Mouse (Mus musculus) hindbrain, embryonic 14.5 days (tissue): ENCODE measurements at regions not wholly inside any gene's neighbourhood (a gene's known extent, or its start where the extent isn't known, plus 50 kb on each side); places are given as distances from the start of the nearest gene placed in this dataset.

ENCODE experiments used
- ATAC-seq: fragments of 200-750 bp; cut with Nextera tagmentation; 2 replicates; pipeline ENCODE4 v1.8.0; 2017; ENCODE audit warnings: moderate number of reproducible peaks, mild to moderate bottlenecking, moderate TSS enrichment, moderate library complexity; ENCODE audit not compliant: low FRiP score
- DNase-seq: peaks from one replicate; pipeline ENCODE4 v3.0.0-alpha.2; 2015; ENCODE audit warnings: low spot score
- H3K27ac ChIP-seq: fragments of 300-500 bp; sonication (generic); 2 replicates; pipeline ENCODE4 v1.5.1; 2014; ENCODE audit warnings: mild to moderate bottlenecking, moderate library complexity
- H3K27me3 ChIP-seq: fragments of 300-500 bp; sonication (generic); 2 replicates; pipeline ENCODE4 v1.6.1; 2014; ENCODE audit warnings: mild to moderate bottlenecking, low read length, mixed read lengths; ENCODE audit not compliant: control insufficient read depth, insufficient read depth
- H3K36me3 ChIP-seq: fragments of 300-500 bp; sonication (generic); replicated peaks from 2 replicates; pipeline ENCODE4 v1.6.1; 2014; ENCODE audit not compliant: control insufficient read depth, insufficient read depth
- H3K4me1 ChIP-seq: fragments of 300-500 bp; sonication (generic); replicated peaks from 2 replicates; pipeline ENCODE4 v1.6.1; 2014; ENCODE audit warnings: antibody characterized with exemption, low read length, mixed read lengths; ENCODE audit not compliant: control insufficient read depth, insufficient read depth
- H3K4me2 ChIP-seq: fragments of 300-500 bp; sonication (generic); replicated peaks from 2 replicates; pipeline ENCODE4 v1.6.1; 2014; ENCODE audit warnings: mild to moderate bottlenecking, moderate library complexity
- H3K4me3 ChIP-seq: fragments of 300-500 bp; sonication (generic); replicated peaks from 2 replicates; pipeline ENCODE4 v1.5.1; 2014; ENCODE audit warnings: mild to moderate bottlenecking, low read length
- H3K9ac ChIP-seq: fragments of 300-500 bp; sonication (generic); 2 replicates; pipeline ENCODE4 v1.6.1; 2014
- H3K9me3 ChIP-seq: fragments of 300-500 bp; sonication (generic); 2 replicates; pipeline ENCODE4 v1.6.1; 2016; ENCODE audit warnings: low read length; ENCODE audit not compliant: control insufficient read depth
- WGBS: fragments of 180-500 bp; shearing (Covaris S2); extraction: QIAGEN DNeasy Blood & Tissue Kit; methylation state at CpG from one replicate; pipeline ENCODE4 v1.1.7; 2014; 5-methylcytosine and 5-hydroxymethylcytosine counted together

DNA sequence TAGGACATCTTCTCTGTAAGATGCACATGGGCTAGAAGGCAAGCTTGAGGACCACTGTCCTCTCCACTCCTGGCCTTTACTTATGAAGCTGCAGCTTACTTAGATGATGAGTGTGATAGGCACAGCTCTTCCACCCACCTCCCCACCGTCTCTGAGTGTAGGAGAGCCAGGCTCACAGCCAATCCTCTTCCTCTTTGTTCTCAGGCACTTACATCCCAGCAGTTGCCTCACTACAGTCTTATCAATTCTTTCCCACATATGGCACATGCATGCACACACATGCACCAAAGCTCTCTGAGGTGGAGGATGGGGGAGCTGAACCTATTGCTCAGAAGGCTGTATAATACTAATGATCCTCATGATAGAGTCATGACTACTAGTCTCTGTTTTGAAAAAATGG, 72.1 kb upstream of the Picalm start:
- Histone ChIP-seq H3K9me3 (no peaks in the 10 kb centered on the region), H3K4me2 (no peak overlapping the region), H3K4me3 (no peak overlapping the region), H3K27ac (no peak overlapping the region), H3K27me3 (no peaks in the 10 kb centered on the region), H3K36me3 (no peaks in the 10 kb centered on the region), H3K9ac (no peak overlapping the region), H3K4me1 (no peaks in the 10 kb centered on the region)
- no peak for DNase-seq
- no peak for ATAC-seq
- 85% methylated on average over 1 of the region's 1 CpGs for WGBS

DNA sequence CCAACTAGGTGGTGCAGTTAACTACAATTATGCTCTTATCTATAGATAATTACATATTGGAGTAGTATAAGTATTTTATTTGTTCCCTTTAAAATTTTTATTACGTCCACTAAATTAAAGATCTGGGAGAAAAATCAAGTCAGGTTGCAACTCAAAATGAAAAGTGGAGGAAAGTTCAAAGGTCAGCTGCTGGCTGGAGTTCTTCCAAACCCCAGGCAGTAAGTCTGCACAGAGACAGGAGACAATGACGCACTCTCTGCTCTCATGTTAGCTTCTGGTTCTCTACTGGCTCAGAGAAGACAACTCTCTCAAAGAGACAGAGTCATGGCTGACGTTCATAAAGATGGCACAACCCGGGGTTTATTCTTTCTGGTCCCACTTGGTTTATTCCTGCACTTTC, 71.4 kb upstream of the Picalm start:
- H3K9me3 ChIP-seq, result no peaks in the 10 kb centered on the region
- 83% methylated on average over 4 of the region's 4 CpGs for WGBS
- H3K36me3 ChIP-seq, result no peaks in the 10 kb centered on the region
- no peak overlapping the region for H3K4me2 ChIP-seq
- H3K4me3 ChIP-seq, result no peak overlapping the region
- ATAC-seq (no peak), DNase-seq (no peak)
- H3K27ac ChIP-seq, result no peak overlapping the region
- no peak overlapping the region for H3K9ac ChIP-seq
- H3K27me3 ChIP-seq, result no peaks in the 10 kb centered on the region
- H3K4me1 ChIP-seq, result no peaks in the 10 kb centered on the region

DNA sequence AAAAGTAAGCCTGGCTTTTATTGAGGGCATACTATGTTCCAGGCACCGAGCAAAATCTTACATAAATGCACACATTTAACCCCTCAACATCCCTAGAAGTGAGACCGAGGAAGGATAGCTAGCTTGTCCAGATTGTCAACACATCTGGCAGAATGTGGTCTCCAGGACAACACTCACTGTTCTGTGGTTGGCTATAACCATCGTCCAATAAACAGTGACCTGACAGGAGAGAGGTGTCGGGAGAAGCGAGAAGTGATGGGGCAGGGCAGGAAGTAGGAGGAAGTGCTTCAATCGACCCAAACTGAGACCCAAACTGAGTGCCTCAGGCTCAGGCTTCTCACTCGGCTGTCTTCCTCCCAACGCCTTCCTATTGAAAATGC, 70.8 kb upstream of the Picalm start:
- Histone ChIP-seq H3K4me1 (no peaks in the 10 kb centered on the region), H3K36me3 (no peaks in the 10 kb centered on the region), H3K4me2 (no peak overlapping the region), H3K9me3 (no peaks in the 10 kb centered on the region), H3K9ac (no peak overlapping the region), H3K4me3 (no peak overlapping the region), H3K27ac (no peak overlapping the region), H3K27me3 (no peaks in the 10 kb centered on the region)
- ATAC-seq (no peak), DNase-seq (no peak)
- WGBS, result 65% methylated on average over 8 of the region's 8 CpGs

DNA sequence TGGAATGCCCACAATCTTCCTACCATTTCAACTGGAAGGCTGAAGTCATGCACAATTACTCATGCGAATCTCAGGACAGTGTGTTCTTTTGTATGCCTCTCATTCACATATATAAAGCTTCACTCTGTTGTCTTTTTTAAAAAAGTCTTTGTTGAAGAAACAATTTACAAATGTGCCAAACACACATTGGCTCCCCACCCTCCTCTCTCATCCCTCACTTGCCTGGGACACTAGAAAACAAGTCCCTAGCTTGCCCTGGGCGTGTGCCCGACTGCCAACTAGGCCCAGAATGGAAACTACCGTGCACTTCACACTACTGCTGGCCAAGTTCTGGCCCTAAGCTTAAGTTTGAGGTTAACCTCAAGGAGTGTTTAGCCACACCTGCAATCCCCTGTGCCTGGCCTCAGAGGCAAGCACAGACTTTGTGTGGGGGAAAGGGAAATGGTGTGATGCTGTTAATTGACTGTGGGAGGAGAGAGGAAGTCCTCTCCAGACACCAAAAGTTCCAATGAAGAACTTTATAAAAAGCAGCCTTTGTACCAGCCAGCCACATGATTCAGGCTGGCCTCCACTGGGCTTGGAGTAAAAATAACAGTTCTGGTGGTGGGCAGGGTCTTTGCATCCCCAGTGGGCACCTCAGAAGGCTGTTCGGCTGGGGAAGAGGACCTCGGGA, 70.2 kb upstream of the Picalm start:
- 67% methylated on average over 6 of the region's 6 CpGs for WGBS
- H3K27ac ChIP-seq, result no peak overlapping the region
- no peaks in the 10 kb centered on the region for H3K36me3 ChIP-seq
- no peaks in the 10 kb centered on the region for H3K27me3 ChIP-seq
- DNase-seq (no peak), ATAC-seq (no peak)
- no peaks in the 10 kb centered on the region for H3K9me3 ChIP-seq
- no peaks in the 10 kb centered on the region for H3K4me1 ChIP-seq
- H3K4me3 ChIP-seq, result no peak overlapping the region
- no peak overlapping the region for H3K4me2 ChIP-seq
- H3K9ac ChIP-seq, result no peak overlapping the region

DNA sequence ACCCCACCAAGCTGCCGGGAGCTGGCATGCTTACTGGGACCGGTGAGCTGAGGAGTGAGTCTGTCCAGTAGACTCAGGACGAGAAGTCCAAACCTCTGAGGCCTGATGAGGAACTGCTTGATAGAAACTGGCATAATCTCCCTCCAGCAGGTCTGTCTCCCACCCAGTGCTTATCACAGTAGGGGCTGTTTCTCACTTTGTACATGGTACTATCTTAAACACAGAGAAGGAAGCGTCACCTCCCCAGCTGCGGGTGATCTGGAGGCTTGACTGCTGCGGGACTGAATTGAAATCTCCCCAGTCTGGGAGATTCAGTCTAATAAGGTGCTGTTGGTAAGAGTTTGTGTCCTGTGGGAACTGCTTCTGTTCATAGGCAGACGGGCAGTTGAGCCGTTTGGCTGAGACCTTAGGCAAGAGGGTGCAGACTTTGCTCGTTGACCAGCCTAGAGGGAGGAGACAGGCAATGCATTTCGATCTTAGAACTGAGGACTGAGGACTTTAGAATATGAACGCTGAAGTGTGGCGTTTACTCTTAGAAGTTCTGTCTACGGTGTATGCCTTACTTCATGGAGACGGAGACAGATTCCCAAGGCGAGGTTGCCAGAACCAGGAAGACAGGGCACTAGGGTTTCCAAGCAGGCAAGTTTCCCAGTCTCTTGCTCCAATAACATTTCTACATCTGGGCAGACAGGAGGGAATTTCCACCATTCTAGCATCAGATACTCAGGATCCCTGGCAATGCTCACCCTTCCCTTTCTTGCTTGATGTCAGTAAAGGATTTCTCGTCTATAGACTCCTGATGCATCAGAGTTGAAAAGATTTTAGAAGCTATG, 69.5 kb upstream of the Picalm start:
- Histone ChIP-seq H3K36me3 (no peaks in the 10 kb centered on the region), H3K27ac (no peak overlapping the region)
- WGBS, result 88% methylated on average over 16 of the region's 16 CpGs

DNA sequence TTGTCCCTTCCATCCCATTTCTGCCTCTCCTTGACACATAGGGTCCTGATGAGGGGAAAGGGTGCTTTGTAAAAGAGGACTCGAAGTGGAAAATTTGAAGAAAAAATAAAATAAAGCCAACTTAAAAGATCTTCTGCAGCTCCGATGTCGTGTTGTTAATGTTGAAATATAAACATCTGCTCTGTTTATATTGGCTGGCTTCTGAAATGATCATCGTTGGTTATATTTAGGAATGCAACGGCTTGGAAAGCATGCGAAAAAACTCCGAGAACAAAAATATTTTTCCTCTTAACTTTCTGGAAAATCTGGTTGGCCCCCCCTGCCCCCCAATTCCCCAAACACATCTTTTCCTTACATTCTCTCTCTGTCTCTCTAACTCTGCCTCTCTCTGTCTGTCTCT, 68.3 kb upstream of the Picalm start:
- no peaks in the 10 kb centered on the region for H3K4me1 ChIP-seq

More for the DNA sequence above, 69.5 kb upstream of the Picalm start:
- ATAC-seq (no peak), DNase-seq (no peak)
- H3K27me3 ChIP-seq, result no peaks in the 10 kb centered on the region
- no peaks in the 10 kb centered on the region for H3K4me1 ChIP-seq
- H3K4me2 ChIP-seq, result no peak overlapping the region
- H3K9ac ChIP-seq, result no peak overlapping the region
- H3K9me3 ChIP-seq, result no peaks in the 10 kb centered on the region
- H3K4me3 ChIP-seq, result no peak overlapping the region

DNA sequence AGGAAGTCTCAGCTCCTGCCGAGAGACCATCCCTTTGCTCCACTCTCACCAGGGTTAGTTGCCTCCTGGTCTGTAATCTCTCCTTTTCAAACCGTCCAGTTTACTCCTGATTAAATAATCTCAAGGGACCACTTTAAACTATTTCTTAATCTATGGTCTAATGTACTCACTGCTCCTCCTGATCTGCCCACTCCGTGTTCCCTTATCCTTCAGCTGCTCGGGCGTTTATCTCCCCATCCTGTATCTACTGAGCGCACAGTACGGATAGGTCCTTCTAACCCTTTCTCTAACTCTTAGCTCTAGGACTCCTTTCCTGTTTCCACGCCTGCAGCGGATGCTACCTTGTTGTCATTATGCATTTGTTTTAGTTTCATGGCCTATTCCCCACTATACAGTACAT, 67.1 kb upstream of the Picalm start:
- Histone ChIP-seq H3K27me3 (no peaks in the 10 kb centered on the region), H3K4me1 (0 out of 2 replicates have a peak, but pooled peaks cover under 1% of the 10 kb centered on the region), H3K9me3 (no peaks in the 10 kb centered on the region), H3K4me3 (no peak overlapping the region), H3K27ac (no peak overlapping the region), H3K9ac (no peak overlapping the region), H3K4me2 (no peak overlapping the region), H3K36me3 (no peaks in the 10 kb centered on the region)
- WGBS, result 85% methylated on average over 9 of the region's 9 CpGs
- DNase-seq (no peak), ATAC-seq (no peak)

More for the DNA sequence above, 68.3 kb upstream of the Picalm start:
- no peak overlapping the region for H3K4me3 ChIP-seq
- no peak overlapping the region for H3K4me2 ChIP-seq
- 87% methylated on average over 7 of the region's 7 CpGs for WGBS
- no peak overlapping the region for H3K27ac ChIP-seq
- no peaks in the 10 kb centered on the region for H3K27me3 ChIP-seq
- H3K36me3 ChIP-seq, result no peaks in the 10 kb centered on the region
- DNase-seq, result no peak
- no peaks in the 10 kb centered on the region for H3K9me3 ChIP-seq
- H3K9ac ChIP-seq, result no peak overlapping the region
- no peak for ATAC-seq

DNA sequence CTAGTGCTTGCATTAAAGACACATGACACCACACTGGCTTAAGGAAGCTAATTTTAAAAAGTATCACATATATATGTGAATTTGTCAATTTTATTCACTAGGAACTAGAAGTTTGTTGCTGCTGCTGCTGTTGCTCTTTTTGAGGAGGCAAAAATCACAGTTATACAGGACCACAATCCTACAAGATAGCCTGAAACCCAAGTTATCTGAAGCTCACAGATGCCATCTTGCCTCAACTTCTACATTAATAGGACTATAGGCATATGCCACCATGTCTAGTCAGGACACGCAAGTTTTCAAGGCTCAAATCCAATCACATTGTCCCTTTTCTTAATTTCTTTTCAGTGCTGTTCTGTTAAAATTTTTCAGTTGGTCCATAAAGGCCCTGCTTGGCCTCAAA, 65.8 kb upstream of the Picalm start:
- no peaks in the 10 kb centered on the region for H3K9me3 ChIP-seq
- ATAC-seq, result no peak
- 92% methylated on average over 1 of the region's 1 CpGs for WGBS
- no peak overlapping the region for H3K9ac ChIP-seq
- DNase-seq, result no peak
- no peaks in the 10 kb centered on the region for H3K36me3 ChIP-seq
- H3K4me1 ChIP-seq, result peaks cover 5% of the 10 kb centered on the region; the same call in 1 of the 2 replicates
- H3K4me3 ChIP-seq, result no peak overlapping the region
- no peak overlapping the region for H3K4me2 ChIP-seq
- no peak overlapping the region for H3K27ac ChIP-seq
- H3K27me3 ChIP-seq, result no peaks in the 10 kb centered on the region

DNA sequence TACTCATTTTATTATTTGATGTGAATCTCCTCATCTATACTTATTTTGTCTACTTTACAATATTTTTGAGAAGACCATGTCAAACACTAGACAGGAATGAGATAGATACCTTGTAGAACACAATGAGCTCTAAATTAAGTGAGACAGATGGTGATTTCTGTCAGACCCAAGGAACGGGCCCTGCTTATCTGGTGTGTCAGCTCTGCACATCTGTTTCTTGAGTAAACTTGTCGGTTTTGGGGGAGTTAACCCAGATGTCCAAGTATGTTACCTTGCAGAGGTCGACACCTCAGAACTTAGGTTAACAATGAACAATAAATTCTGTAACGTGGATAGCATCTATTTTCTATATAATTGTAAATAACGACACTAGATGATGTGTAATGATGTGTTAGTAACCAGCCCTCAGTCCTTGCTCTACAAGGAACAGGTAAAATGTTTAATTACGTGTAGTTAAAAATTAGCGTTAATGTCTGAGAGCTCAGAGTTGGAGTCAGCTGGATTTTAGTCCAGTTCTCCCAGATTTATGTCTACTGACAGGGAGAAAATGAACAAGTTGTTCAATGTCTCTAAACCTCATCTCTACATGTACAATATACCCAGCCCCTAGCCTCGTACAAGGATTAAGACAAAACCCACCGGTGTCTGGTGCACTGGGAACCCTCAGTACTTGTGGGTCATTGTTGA, 64.6 kb upstream of the Picalm start:
- DNase-seq, result no peak
- no peak for ATAC-seq
- H3K9ac ChIP-seq, result no peak overlapping the region
- no peak overlapping the region for H3K4me2 ChIP-seq
- no peak overlapping the region for H3K27ac ChIP-seq
- H3K4me3 ChIP-seq, result no peak overlapping the region
- no peaks in the 10 kb centered on the region for H3K36me3 ChIP-seq
- WGBS, result 87% methylated on average over 9 of the region's 9 CpGs
- H3K9me3 ChIP-seq, result no peaks in the 10 kb centered on the region
- no peaks in the 10 kb centered on the region for H3K27me3 ChIP-seq
- H3K4me1 ChIP-seq, result peaks cover 5% of the 10 kb centered on the region; the same call in 1 of the 2 replicates
